Mouse (Mus musculus): ENCODE data around the gene Gm12184.
A peak's percentile ranks its signal among the peaks of the same experiment; 100 is the strongest.

The Gm12184 gene

DNA sequence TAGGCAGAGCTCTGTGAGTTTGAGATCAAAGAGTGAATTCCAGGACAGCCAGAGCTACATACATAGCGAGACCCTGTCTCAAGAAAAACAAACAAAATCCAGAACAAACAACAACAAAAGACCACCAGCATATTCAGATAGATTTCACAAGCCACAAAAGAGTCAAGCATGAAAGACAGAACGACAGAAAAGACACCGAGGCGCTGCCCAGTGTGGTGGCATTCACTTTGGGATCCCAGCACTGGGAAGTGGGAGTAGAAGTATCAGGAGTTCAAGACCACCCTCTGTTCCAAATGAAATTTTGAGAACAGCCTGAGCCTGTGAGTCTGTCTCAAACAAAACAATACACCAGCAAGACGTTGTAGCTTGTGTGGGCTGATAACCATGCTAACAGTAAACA, 20.4 kb upstream of the Gm12184 start:
- no peak for DNase-seq (ENCODE audit: low read depth)

DNA sequence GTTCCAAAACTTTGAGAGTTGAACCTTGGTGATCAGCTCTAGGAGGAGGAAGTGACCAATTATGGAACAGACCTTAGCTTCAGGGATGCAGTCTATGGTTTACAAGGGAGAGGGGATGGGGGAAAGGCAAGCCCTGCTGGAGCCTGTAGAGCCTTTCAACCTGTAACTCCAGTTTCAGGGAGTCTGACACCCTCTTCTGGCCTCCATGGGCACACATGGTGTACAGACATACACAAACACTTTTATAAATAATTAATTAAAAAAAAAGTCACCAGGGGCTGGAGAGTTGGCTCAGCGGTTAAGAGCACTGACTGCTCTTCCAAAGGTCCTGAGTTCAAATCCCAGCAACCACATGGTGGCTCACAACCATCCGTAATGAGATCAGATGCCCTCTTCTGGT, 19.9 kb upstream of the Gm12184 start:
- peak; percentile 60 for DNase-seq (ENCODE audit: low read depth)

DNA sequence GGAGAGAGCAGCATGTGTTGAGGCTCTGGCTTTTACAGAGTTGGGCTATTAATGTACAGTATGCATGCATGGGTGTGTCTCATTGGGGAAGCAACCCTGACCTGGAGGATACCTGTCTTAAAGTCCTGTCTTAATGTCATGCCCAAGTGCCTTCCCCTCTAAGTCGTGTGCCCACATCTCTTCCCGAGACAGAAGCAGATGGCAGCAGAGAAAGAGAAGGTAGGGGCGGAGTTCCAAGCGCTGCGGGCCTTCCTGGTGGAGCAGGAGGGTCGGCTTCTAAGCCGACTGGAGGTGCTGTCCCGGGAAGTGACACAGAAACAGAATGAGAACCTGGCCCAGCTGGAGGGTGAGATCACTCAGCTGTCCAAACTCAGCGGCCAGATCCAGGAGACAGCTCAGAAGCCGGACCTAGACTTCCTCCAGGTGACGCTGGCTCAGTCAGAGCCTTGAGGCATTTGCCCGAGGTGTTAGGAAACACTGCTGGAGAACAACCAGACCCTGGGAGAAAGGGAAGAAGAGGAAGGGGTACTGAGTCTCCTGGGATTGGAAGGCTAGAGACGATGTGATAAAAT, 18.9 kb upstream of the Gm12184 start:
- no peak for DNase-seq (ENCODE audit: low read depth)

DNA sequence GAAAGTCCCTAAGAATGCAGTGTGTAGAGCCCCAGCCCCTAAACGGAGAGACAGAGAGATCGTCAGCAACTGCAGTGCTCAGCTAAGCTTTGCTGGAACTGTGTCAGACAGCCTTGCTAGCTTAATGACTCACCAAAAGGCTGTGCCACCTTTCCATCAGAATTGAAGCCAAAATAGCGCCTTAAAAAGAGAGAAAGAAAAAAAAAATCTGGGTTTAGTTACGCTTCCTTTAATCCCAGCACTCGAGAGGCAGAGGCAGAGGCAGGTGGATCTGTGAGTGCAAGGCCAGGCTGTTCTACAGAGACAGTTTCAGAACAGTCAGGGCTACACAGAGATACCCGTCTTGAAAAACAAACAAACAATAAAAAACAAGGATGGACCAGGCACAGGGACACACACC, 17.9 kb upstream of the Gm12184 start:
- no peak for DNase-seq (ENCODE audit: low read depth)

DNA sequence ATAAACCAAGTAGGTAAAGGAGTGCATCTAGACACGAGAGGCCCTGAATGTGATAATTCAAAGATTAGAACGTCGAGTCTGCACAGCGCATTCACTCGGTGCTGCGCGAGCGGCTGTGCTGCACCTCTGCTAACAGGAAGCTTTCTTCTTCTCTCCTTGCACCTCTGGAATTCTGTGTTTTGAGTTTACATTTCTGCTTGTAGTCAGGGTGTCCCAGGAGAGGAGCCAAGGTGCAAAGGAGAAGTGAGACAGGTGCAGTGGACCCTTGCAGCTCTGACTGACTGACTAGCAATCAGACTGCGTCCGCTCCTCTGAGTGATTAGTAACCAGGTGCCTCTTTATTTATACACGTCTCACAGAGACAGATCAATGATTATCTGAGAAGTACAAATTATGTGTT, 16.7 kb upstream of the Gm12184 start:
- DNase-seq (ENCODE audit: low read depth): no peak

DNA sequence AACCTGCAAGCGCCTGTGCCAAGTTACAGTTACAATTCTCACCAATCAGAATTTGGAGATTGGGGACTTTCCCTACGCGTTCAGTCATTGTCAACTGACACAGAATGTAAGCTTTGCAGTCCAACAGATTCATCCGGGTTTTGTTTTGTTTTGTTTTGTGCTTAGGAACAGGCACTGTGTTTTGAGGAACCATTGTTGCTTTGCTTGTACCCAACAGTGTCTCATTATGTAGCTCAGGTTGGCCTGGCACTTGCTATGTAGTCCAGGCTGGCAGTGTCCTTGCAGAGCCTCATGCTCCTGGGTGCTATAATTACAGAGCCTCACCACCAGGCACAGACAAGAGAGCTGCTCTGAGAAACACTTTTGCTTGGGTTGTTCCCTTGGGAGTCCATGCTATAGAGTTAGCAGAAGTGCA, 15.9 kb upstream of the Gm12184 start:
- DNase-seq (ENCODE audit: low read depth): no peak

DNA sequence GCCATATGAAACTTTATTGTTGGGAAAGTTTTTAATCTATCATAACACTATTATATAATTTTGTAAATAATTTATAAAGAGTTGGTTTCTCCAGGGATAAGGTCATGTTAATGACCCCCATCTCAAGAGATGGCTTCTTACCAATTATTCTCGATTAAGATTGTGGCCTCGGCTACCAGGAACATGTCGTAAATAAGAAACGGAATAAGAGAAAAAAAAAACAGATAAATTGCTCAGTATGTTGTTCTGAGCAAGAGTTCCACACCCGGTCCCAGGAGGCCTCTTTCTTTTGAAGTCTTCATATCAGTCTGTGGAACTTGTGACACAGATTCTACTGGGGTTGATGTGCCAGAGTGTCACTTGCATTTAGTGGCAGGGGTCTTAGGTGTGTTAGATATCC, 14.8 kb upstream of the Gm12184 start:
- DNase-seq (ENCODE audit: low read depth): no peak

DNA sequence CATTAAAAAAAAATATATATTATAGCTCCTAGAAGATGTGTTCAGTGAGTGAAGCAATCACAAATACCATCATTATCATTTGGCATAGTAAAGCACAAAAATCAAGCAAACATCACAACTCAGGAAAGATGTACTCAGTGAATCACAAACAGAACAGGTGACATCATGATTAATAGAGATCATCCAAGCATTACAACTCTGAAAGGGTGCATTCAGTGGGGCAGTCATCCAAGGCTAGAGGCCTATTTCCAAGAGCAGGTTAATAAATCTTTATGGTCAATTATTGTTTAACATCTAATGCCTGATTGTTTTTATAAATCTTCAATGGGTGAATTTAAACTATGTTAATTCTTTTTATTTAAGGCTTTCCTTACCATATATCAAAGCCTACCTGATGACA, 14.3 kb upstream of the Gm12184 start:
- DNase-seq (ENCODE audit: low read depth): no peak

DNA sequence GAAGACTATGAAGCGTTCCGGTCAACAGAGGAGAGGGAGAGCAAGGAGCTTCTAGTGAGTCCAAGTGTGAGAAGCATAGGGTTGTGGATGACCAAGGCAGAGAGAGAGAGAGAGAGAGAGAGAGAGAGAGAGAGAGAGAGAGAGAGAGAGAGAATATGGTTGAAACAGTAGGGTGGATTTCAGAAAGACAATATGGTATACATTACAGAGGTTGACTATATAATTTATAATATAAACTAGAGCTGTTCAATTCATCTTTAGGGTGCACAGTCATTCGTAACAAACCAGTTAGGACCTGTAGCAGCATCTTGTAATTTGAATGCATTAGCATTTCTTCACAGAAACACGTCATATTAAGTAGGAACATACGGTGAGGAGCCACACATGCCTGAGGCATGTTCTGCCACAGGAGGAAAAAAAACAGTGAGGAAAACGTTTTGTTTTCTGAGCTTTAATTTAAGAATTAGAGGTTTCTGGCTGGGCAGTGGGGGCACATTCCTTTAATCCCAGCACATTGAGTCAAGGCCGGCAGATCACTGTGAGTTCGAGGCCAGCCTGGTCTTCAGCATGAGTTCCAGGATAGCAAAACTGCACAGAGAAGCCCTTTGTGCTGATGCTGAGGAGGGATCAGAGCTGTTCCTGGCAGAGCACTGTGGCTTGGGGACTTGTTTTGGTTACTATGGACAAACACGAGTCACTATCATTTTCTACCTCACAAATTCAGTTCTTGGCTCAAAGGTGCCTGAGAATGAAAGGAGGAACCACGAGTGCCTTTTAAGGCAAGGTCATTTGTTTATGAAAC, 12.6 kb upstream of the Gm12184 start:
- no peak for DNase-seq (ENCODE audit: low read depth)

DNA sequence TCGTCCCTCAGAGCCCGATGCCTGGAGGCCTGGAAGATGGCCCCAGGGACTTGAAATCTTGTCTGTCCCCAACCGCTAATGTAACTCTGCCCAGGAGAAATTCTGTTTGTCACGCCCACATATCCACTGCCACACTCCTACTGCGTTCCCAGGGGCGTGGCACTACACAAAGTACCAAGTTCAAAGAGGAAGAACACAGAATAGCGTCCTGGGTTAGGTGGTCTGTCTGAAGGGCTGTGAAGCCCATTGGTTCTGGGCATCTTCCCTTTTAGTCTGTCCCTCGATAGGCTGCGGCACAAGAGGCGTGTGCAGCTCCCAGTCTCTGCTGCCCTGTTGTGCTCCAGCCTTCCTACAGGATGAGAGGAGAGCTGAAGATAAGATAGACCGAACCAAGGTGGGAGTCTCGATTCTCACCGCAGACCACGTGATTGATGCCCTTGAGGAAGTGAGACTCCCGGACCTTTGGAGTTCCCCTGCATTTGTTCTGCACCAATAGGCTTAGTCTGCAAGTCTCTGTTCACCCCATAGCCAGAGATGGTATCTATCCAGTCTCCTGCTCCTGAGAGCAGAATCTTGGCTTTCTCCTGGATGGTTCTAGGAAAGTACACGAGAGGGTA, 11.8 kb upstream of the Gm12184 start:
- peak; percentile 92 for DNase-seq (ENCODE audit: low read depth)

DNA sequence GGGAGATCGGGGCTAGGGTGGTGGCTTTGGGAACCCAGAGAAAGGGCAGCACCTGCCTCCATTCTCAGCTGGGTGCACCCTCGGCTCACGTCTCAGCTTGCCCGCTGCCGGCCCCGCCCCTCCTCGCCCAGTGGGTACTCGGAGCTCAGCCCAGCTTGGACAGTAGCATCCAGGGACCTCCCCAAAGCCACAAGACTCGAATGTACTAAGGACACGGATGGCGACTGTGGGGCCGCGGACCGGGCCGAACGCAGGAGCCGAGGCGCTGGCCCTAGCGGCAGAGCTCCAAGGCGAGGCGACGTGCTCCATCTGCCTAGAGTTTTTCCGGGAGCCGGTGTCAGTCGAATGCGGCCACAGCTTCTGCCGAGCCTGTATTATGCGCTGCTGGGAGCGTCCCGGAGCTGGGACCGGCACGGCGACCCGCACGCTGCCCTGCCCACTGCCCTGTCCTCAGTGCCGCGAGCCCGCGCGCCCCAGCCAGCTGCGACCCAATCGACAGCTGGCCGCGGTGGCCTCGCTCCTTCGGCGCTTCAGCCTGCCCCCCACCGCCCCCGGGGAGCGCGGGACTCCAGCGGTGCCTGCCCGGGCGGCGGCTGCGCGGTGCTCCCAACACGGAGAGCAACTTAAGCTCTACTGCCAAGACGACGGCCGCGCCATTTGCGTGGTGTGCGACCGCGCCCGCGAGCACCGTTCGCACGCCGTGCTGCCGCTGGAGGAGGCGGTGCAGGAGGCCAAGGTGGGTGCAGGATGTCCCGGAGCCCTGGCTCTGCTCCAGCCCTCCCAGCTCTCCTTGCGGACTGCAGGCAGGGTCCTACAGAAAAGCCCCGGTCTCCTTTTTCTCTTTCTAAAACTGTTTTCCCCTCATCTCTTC, 11.1 kb upstream of the Gm12184 start:
- DNase-seq (ENCODE audit: low read depth): peak; percentile 80

DNA sequence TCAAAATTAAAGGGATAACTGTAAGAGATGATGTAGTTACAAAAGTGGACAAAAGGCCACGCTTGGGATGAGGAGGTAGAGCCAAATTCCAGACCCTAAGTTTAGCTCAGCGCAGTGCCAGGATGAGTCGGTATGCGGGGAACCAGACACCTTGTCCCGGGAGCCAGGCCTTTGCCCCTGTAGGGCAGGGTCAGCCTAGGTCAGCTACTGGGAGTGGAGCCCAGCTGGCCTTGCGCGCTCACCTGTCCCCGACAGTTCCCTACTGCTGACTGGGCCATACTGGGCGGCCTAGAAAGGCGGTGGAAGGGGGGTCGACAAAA, 10.5 kb upstream of the Gm12184 start:
- no peak for DNase-seq (ENCODE audit: low read depth)

DNA sequence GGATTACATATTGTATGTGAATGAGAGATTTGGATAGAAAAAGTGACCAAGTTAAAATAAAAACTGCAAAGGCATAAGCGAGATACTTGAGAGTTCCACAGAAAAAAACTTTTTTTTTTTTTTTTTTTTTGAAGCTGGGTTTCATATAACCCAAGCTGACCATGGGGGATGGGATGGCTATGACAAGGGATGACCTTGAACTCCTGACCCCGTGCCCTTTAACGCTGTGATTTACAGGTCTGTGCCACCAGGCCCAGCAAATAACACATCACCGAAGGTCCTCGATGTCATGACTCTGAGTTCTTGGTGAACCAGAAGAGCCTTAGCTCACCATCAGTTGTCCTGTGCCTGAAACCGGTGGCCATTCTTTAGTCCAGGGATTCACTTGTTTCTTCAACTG, 9.5 kb upstream of the Gm12184 start:
- DNase-seq (ENCODE audit: low read depth): no peak

DNA sequence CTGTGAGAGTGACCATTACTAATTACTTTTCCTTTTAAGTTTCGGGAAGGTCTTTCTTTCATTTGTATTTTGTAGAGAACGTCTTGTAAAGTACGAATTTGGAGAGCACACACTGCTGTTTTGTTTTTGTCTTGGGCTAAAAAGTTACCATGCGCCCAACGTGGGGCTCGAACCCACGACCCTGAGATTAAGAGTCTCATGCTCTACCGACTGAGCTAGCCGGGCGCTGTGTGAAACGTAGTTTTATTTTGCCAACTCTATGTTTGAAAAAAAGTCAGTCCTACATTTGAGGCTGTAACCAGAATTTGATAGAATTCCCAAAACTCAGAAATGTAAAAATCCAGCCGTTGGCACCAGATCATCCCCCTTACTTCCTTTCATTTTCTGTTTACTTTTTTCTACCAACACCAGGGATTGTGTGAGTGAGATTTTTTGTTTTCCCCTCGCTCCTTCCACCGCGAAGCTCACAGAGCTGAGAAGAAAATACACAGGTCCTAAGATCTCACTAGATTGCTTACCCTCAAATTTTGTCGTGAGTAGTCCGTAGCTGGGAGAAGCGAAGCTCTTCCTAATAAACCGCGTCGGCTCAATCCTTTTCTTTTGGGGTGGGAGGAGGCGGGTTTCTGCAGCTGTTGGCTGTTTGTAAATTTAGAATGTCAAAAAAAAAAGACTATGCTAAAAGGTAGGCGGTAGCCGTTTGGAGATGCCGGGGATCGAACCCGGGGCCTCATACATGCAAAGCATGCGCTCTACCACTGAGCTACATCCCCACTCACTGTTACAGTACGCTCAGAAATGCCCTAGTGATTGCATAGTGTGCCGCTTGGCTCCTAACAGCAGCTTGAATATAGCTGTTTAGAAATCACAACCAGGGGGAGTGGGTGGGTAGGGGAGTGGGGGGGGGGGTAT, 7.5 kb upstream of the Gm12184 start:
- DNase-seq (ENCODE audit: low read depth): peak; percentile 93

DNA sequence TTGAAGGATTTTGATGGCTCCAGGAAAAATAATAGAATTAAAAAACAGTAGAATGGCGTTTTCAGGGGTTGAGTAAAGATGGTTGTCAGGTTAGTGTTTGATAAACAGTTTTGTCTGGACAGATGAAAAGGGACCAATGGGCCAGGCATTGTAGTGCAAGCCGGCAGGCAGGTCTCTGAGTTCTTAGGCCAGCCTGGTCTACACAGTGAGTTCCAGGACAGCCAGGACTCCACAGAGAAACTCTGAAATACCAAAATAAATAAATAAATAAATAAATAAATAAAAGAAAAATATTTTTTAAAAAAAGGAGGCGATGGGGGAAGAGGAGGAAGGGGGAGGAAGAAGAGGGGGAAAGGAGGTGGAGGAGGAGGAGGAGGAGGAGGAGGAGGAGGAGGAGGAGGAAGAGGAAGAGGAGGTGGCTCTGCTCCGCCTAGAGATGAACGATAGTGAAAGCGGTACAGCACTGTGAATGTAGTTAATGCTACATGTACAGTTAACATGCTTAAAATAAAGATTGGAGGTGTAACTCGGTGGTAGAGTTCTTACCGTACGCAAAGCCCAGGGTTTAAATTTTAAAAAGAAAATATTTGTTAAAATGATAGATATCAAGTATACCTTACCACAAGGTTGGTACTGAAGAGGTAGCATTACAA, 6.7 kb upstream of the Gm12184 start:
- peak; percentile 79 for DNase-seq (ENCODE audit: low read depth)

DNA sequence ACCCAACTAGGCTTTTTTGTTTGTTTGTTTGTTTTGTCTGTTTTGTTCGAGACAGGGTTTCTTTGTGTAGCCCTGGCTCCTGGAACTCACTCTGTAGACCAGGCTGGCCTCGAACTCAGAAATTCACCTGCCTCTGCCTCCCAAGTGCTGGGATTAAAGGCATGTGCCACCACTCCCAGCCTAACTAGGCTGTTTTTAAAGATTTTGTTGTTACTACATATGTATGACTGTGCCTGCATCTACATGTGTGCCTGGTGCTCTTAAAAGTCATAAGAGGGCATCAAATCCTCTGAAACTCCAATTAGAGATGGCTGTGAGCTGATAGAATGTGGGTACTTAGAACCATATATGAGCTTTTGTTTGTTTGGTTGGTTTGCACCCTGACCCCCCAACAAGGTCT, 4.8 kb upstream of the Gm12184 start:
- no peak for DNase-seq (ENCODE audit: low read depth)

DNA sequence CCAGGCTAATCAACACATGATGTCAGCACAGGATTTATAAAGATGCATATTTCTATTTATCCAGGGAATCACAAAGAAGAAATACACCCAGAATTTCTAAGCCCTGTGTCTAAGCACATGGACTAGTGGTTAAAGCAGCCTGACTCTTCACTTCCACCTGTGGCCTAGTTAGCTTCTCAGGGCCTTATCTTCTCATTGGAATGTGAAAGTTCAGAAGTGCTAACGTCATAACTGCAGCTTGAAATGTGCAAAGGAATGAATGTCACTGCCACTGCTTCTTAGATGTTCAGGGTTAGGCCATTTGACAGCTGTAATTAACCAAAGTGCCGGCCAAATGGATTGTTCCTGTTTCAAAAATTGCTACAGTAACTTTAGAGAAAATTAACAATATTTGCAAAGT, 3.8 kb upstream of the Gm12184 start:
- no peak for DNase-seq (ENCODE audit: low read depth)

DNA sequence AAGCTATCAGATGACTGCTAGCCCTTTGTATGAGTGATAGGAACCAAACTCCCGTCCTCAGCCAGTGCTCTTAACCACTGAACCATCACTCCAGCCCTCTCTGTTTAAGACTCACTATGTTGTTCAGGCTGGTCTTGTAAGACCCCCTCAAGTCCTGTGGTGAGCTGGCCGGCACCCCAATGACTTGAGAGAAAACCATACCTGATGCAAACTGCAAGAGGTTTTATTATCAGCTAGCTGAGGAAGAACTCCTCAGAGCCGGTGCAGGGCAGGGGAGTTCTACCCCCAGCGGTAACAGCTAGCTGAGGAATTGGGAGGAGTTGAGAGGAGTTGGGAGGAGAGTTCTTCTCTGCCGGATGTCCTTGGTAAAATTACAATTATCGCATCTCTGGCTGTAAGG, 1.5 kb upstream of the Gm12184 start:
- DNase-seq (ENCODE audit: low read depth): no peak

DNA sequence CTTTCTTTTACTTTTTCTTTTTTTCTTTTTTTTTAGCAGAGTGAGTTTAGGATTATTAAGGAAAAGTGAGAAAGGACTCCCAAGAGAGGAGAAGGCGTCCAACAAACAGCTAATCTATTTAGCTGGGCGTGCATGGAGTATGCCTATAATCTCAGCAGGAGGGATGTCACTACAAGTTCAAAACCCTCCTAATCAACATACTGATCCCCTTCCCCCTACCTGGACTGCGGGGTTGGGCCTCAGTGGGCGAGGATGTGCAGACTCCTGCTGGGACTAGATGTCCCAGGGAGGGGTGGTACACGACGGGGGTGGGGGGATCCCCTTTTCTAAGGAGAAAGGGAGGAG, 269 bp upstream of the Gm12184 start:
- DNase-seq (ENCODE audit: low read depth): peak; percentile 59

DNA sequence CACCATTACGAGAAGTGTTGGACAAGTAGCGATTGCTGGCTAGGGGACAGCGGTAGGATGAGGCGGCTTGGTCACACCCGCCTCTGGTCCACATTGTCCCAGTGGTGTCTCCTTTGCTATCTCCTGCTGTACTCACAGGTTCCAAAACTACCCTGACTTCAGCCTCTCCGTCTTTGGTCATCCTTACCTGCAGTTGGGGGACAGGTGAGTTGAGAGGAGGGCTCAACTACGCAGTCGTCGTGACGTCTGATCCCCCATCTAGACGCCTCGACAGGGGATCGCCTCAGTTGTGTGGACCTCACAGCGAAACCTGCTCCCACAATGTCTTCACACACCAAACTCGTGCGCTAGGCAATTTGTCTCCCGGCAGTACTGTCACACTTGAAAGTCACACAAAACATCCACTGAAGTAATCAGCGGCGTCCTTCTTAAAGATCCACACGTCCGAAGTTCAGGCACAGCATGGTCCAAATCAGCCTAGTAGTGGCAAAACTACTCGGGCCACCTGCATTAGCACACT, 2.1 kb downstream of the Gm12184 start:
- DNase-seq (ENCODE audit: low read depth): no peak

DNA sequence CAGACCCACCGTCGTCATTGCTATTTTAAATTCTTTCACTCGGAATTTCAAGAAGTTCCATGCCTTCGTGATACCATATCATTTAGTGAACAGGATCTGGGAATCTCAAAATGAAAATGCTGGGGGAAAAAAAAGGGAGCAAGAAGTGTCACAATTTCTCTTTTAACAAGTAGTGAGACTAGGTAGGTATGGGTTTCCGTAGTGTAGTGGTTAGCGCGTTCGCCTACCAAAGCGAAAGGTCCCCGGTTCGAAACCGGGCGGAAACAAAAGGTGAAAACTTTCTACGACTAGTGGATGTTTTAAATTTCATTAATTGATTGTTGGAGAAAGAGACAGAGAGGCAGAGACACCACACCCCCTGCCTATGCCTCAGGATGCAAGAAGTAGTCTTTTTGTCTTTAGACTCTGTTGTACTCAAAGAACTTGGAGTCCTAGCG, 2.9 kb downstream of the Gm12184 start:
- DNase-seq (ENCODE audit: low read depth): peak; percentile 53
